Mouse (Mus musculus) ES-CJ7 (cell line): Measurements from ENCODE around the gene Crisp2.
"Not testable (repeated sequence)": the region's sequence is repeated elsewhere in the genome, so short reads cannot be mapped to it uniquely, and the experiment has no call there.

ENCODE experiments used
- DNase-seq: peaks from one replicate; pipeline ENCODE4 v3.0.0; 2011; ENCODE audit warnings: low read depth, low spot score

Crisp2 gene

DNA sequence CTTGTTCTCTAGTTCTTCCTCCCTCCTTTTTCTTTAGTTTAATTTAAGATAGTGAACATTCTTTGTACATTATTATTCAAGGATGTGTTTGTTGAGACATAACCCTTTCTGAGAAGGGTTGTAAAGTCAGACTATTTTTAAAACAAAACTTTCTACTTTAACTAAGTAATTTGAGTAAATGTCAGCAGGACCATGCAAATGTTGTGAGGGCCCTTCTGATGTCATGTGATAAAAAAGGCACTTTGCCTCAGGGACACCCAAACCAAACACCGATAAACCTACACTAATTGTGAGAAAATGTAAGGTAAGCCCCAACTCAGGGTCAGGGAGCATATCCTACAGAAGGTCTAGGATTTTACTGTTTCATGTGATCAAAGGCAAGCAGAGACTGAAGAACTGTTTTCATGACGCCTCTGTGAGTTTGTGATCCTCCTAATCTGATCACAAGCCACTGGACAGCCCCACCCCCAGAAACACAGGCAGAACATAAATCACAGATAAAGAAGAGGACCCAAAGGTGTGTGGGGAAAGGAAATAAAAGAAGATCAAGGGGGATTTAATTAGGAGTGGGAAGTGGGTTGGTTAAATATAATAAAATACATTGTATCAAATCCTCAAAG, at the start of gene Crisp2:
Crisp2 (minus strand) TSS at position 51 of the 620 bp plus-strand sequence.
- DNase-seq: no peak

DNA sequence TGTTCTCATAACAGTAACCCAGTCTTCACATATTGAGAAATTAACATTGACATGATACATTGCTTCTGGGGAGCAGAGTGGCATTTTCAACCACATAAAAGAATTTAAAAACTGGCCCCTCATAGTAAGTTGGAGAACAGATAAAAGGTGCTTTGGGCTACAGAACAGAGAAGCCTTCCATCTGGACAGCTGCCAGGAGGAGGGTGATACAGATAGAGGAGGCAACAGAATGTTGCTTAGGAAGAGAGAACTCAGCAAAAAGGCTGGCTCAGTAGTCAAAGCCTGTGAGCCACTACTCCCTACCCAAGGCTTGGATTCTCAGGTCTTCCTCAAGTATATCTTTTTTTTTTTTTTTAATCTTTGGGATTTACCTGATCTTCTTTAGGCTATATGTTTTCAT, 48.3 kb upstream of the Crisp2 start:
- no peak for DNase-seq

GRCm38 (mm10) chr17:40837308-40837707, 30.5 kb upstream of the Crisp2 start:
- DNase-seq: peak; percentile 56

GRCm38 (mm10) chr17:40831870-40832269, 25.1 kb upstream of the Crisp2 start:
- peak; percentile 9 for DNase-seq

GRCm38 (mm10) chr17:40824549-40824948, 17.7 kb upstream of the Crisp2 start:
- peak; percentile 62 for DNase-seq

DNA sequence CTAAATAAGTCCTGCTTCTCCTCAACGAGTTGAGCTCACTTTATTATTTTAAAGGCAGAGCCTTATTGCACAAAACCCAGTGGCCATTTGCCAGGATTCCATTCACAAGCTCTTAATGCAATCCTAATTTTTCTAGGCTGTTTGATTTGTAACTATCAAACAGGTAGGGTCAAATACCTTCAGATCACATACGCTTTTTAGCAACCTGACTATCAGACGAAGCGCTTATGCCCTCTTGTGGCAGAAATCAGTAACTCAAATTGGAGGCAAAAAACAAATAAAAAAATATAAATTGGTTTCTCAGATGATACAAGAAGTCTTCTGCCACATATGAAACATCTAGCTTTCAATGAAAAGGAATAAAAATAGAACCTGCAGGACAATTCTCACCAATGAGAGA, 17.0 kb upstream of the Crisp2 start:
- DNase-seq: peak; percentile 37

GRCm38 (mm10) chr17:40821477-40821876, 14.7 kb upstream of the Crisp2 start:
- DNase-seq: no peak

DNA sequence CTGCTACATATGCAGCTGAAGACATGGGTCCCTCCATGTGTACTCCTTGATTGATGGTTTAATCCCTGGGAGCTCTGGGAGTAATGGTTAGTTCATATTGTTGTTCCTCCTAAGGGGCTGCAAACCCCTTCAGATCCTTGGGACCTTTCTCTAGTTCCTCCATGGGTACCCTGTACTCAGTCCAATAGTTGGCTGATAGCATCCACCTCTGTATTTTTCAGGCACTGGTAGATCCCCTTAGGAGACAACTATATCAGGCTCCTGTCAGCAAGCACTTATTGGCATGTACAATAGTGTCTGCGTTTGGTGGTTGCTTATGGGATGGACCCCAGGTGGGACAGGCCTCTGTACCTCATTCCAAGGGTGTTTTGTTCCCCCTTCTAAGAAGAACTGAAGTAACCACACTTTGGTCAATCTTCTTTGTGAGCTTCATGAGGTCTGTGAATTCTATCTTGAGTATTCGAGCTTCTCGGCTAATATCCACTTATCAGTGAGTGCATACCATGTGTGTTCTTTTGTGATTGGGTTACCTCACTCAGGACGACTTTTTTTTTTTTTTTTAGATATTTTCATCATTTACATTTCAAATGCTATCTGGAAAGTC, 10.6 kb upstream of the Crisp2 start:
- DNase-seq: no peak

GRCm38 (mm10) chr17:40812259-40812658, 5.5 kb upstream of the Crisp2 start:
- DNase-seq: no peak

DNA sequence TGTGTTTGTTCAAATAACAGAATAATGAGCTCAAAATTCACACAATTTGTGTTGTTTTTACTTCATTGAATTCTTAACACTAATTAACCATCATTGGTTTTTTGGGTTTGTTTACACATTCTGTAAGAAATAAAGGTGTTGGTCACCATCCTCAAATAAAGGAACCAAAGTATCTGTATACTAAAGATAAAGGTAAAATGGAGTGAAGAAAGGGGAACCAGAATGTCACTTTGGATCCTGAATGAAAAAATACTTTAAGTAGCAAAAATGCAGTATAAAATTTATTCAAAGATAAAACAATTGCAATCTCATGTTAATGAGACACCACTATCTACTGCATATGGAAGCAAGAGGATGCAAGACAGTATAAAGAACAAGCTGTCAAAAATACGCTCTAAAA, 4.8 kb upstream of the Crisp2 start:
- DNase-seq: no peak

DNA sequence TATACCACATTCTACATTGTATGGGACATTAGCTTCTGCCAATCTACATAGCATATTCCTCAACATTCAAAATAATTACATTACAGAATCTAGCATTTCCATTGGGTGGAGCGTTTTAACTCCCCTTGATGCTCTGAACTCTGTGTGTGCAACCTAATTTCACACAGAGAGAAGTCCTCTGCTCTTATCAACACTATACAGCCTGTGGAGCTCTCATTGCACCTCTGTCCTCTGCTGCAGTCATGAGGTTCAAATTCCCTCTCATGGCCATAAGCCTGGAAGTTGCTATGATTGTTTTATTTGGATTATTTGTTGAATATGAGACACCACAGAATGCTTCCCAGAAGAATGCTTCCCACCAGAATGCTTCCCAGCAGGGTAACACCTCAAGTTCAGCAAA, 4.1 kb upstream of the Crisp2 start, which contains the start of gene Rhag:
Rhag (plus strand) TSS at position 193 of the 400 bp plus-strand sequence.
- no peak for DNase-seq

DNA sequence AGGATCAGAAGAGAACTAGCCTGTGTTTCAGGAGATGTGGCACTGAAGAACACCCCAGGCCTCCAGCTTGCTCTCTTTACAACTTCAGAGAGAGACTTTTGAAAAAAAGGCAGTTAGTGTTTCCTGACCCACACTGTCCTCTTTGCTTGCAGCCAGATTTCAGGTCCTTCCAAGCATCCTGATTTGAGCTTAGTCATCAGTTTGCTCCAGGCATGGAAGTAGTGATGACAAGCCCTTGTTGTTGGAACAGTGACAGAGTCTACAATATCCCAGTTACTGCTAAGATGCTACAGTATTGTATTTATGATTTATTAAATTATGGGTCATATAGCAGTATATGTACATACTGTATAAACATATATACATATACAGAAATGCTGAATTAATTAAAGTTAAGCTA, 1.3 kb upstream of the Crisp2 start:
- DNase-seq: no peak

- no peak for DNase-seq
These were observed 253 bp downstream of the Crisp2 start for GRCm38 (mm10) chr17:40806550-40806949.

GRCm38 (mm10) chr17:40802707-40803340, 4.0 kb downstream of the Crisp2 start:
- no peak for DNase-seq

DNA sequence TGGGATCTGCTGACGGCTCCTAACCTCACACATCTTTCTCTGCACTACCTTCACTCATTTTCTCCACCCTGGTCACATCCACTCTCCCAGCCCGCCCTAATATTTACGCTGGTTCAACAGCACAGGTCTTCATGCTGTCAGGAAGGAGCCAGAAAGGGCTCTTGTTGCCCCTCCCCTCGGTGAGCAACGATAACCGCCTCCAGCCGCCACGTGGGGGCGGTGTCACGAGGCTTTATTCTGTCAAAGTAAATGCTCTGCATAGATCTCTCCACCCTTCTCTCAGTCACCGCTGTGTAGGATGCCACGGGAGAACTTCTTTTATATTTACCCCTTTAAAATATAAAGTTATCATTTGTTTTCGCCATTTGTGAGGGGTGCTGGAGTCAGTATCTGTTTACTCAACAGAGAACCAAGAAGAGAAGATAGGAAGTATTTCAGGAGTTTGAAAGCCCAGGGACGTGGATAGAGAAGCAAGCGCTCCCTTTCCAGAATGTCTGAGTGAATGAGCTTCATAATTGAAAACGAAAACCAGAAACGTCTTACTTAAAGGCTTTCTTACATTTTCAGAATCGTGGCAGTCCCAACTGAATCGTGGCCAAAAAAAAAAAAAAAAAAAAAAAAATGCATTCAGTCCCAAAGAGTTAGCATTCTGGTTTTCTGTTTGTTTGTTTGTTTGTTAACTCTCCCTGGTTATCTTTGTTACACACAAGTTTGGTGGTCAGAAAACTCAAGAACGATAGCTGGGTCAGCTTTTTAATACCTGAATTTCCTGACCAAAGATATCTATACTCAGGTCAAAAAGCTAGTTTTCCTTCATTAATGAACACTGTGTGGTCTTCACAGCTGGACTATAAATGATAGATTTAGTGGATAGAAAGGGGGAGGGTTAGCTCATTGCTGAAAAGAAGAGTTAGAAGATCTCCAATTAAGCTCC, 12.6 kb downstream of the Crisp2 start:
- peak; percentile 57 for DNase-seq

DNA sequence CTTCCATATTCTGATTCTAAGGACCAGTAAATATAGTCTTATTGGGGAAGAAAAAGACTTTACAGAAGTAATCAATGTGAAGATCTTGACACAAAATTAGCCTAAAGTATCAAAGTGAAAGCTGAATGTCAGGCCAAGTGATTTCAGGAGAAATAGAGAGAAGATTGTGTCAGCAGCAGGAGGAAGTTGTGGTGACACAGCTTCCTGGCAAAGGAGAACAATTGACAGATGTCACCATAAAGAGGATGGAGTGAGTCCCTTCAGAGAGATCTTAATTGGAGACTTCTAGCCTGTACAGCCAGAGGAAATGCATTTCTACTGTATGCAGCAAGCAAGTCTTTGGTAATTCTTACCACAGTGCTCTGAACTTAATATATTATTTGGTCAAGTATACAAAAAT, 16.9 kb downstream of the Crisp2 start:
- no peak for DNase-seq

DNA sequence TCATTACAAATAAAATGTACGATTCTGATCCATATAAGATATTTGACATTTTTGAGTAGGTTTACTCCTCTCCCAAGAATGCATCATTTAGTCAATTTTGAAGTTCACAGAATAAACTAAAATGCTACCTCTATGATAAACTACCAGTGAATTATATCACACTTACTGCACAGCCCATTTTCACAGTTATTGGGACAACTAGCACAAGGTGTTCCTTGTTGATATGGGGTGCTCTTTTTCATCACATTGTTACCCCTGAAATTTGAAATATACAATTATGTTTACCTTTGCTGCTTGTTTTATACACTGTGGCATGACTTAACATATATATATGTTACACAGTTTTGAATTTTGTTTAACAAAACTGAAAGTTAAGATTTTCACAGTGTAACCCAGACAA, 39.7 kb downstream of the Crisp2 start:
- DNase-seq: no peak

DNA sequence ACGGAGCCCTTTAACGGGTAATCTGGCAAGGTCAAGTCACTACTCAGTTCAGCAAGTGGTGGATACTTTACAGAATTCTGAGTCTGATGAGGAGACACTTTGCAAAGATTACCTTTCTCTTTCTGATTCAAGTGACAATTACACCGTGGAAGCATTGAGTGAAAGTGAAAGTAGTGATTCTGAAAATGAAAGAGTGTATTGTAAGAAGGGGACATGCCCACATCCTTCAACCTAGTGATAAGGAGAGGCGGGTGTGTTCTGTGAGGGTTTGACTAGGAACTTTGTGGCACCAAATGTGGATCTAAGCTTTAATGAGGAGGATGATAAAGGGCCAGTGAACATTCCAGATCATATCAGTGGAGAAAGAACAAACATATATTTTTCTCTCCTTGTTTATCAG, 43.1 kb downstream of the Crisp2 start:
- DNase-seq: no peak

DNA sequence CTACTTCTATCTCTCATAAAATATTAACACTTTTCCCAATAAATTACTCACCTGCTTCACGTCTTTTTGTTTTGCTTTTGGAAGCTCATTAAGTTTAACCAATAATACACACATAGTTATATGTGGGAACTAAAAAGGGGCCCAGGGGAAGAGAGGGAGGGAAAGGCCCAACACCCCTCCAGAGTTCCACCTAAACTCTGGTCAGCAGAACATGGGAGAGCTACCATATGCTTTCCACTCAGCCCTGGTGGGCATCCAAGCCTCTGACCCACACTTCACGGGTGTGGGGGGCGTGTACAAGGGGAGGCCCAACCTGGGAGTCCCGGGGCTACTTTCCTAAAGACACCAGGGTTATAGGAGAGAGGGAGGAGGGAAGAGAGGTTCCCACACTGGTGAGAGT, 75.1 kb downstream of the Crisp2 start:
- DNase-seq: no peak

DNA sequence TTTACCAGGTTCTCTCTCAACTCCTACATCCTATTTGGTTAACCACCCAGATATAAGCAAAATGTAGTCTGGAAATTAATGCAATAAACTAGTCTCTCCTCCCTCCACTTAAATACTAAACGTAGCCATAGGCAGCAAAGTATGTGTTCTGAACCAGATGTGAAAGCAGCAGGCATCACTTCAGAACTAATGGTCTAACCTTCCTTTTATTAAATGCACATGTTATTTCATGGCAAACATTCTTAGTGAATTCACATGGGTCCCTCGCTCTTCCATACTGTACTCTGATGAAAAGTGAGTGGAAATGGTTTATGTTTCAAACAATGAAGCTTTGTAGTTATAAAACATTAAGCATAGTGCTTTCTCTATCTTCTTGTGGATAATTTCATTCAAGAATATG, 75.5 kb downstream of the Crisp2 start:
- DNase-seq: no peak

DNA sequence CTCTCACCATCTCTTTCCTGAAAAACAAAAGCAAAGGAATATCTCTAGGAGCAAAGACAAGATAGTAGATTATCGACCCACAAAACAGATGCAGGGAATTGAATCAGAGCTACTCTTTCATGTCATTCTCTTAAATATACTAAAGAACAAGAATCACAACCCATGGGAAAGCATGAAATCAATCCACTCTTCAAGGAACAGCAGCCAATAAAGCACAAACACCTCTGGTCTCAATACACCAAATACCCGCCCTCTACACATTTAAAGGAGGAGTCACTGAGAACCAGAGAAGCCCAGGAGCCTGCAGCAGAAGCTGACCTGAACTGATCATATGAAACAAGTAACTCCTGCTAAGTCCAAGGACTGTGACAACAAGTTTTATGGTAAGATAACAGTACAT, 80.0 kb downstream of the Crisp2 start, which contains the start of gene Esp1:
Esp1 (plus strand) TSS at position 301 of the 400 bp plus-strand sequence.
- no peak for DNase-seq

DNA sequence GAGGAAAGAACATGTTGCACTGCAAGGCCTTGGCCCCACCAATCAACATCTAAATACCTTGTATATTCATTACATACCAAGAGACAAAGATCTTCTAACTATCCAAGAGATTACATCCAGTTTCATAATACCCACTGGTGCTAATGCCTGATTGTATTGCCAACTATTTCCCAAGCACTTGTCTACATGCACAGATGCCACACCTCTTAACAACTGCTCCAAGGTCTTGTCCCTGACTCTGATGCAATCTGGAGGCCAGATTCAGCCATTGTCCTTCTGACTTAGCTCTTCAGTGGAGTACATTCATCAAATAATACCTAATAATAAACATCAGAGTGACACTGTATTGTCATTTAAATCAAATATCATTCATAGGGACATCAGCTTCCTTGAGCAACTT, 89.7 kb downstream of the Crisp2 start:
- DNase-seq: not testable (repeated sequence)
